Mouse (Mus musculus) myocyte (in vitro differentiated cells): ENCODE data around the gene Sipa1l1.

ENCODE experiments used
- CEBPB ChIP-seq: IDR thresholded peaks from 2 replicates; pipeline ENCODE4 v1.6.1; 2011; ENCODE audit warnings: mild to moderate bottlenecking, moderate library complexity; ENCODE audit not compliant: poor library complexity, insufficient read depth, severe bottlenecking
- E2F4 ChIP-seq: IDR thresholded peaks from one replicate; pipeline ENCODE4 v1.6.1; 2011; ENCODE audit warnings: mild to moderate bottlenecking, control low read depth, moderate library complexity; ENCODE audit not compliant: insufficient read depth
- MAX ChIP-seq: IDR thresholded peaks from one replicate; pipeline ENCODE4 v1.6.1; 2011; ENCODE audit warnings: low read depth, mild to moderate bottlenecking, control low read depth
- MYOD1 ChIP-seq, 3 experiments: IDR thresholded peaks; one replicate each; pipeline ENCODE4 v1.6.1; 2011; ENCODE audit warnings: control low read depth in 2 of 3, low read depth in 2 of 3, mild to moderate bottlenecking in 2 of 3, moderate library complexity in 1 of 3; ENCODE audit not compliant: insufficient read length in 2 of 3, control insufficient read depth in 1 of 3
- MYOG ChIP-seq, 3 experiments: IDR thresholded peaks; one replicate each; pipeline ENCODE4 v1.6.1; 2011; ENCODE audit warnings: control low read depth in 2 of 3, low read depth in 2 of 3, mild to moderate bottlenecking in 2 of 3; ENCODE audit not compliant: insufficient read length in 2 of 3, control insufficient read depth in 1 of 3, insufficient read depth in 1 of 3
- POLR2A ChIP-seq: IDR thresholded peaks from one replicate; pipeline ENCODE4 v1.6.1; 2011; ENCODE audit warnings: low read depth, mild to moderate bottlenecking, control low read depth, moderate library complexity; ENCODE audit not compliant: insufficient read length
- POLR2AphosphoS2 ChIP-seq: IDR thresholded peaks from one replicate; pipeline ENCODE4 v1.6.1; 2011; ENCODE audit warnings: low read depth, control low read depth; ENCODE audit not compliant: insufficient read length
- REST ChIP-seq: IDR thresholded peaks from one replicate; pipeline ENCODE4 v1.6.1; 2011; ENCODE audit warnings: mild to moderate bottlenecking, control low read depth, moderate library complexity; ENCODE audit not compliant: insufficient read depth, insufficient read length
- TCF12 ChIP-seq: IDR thresholded peaks from one replicate; pipeline ENCODE4 v1.6.1; 2011; ENCODE audit warnings: mild to moderate bottlenecking, control low read depth; ENCODE audit not compliant: poor library complexity, insufficient read depth, severe bottlenecking
- TCF3 ChIP-seq: IDR thresholded peaks from one replicate; pipeline ENCODE4 v1.6.1; 2011; ENCODE audit warnings: low read depth, control low read depth; ENCODE audit not compliant: insufficient read length
- USF1 ChIP-seq: IDR thresholded peaks from one replicate; pipeline ENCODE4 v1.6.1; 2011; ENCODE audit warnings: low read depth, mild to moderate bottlenecking, control low read depth, moderate library complexity

GRCm38 (mm10) chr12:82472796-82473195 is 303.7 kb downstream of the Sipa1l1 start:
- TF ChIP-seq POLR2A (no peak), E2F4 (no peak), REST (no peak), POLR2AphosphoS2 (no peak), USF1 (no peak), TCF3 (no peak), MAX (no peak), MYOG (IDR thresholded peaks at IDR 0.05; ENCODE audit: control insufficient read depth in 1 of 3, insufficient read depth in 1 of 3, insufficient read length in 2 of 3, low read depth in 2 of 3) (no peak), CEBPB (no peak), TCF12 (no peak), MYOD1 (IDR thresholded peaks at IDR 0.05; ENCODE audit: control insufficient read depth in 1 of 3, insufficient read length in 2 of 3, low read depth in 2 of 3) (no peak)
